Mouse (Mus musculus): ENCODE data around the gene Abcd2. TPM values are rescaled to one million over a fixed set of nuclear protein-coding genes. Genes with fewer than 3 reads are reported as not detected.
A peak's percentile ranks its signal among the peaks of the same experiment; 100 is the strongest.

The Abcd2 gene
- total RNA-seq (2021): 10 to 100 TPM; 20.0 to 20.4 TPM
- long read RNA-seq, experiment 1, full-length matches to known transcripts: 9 of 13 reads
- long read RNA-seq, experiment 1, partial matches to known transcripts: 0 of 13 reads
- long read RNA-seq, experiment 1, other reads (novel, unspliced or antisense): 4 of 13 reads
- long read RNA-seq, experiment 2, full-length matches to known transcripts: 7 of 15 reads
- long read RNA-seq, experiment 2, partial matches to known transcripts: 0 of 15 reads
- long read RNA-seq, experiment 2, other reads (novel, unspliced or antisense): 8 of 15 reads

GRCm38 (mm10) chr15:91191412-91192222, at the start of gene Abcd2:
TSS of gene Abcd2 (minus strand) at chr15:91191799.
- peak; percentile 62 to 66 for DNase-seq
- intact Hi-C loops (cut with DNase I): loop anchor here (10.0 kb wide), 1 partner anchor 93 kb away; no protein-coding TSS in a partner anchor

DNA sequence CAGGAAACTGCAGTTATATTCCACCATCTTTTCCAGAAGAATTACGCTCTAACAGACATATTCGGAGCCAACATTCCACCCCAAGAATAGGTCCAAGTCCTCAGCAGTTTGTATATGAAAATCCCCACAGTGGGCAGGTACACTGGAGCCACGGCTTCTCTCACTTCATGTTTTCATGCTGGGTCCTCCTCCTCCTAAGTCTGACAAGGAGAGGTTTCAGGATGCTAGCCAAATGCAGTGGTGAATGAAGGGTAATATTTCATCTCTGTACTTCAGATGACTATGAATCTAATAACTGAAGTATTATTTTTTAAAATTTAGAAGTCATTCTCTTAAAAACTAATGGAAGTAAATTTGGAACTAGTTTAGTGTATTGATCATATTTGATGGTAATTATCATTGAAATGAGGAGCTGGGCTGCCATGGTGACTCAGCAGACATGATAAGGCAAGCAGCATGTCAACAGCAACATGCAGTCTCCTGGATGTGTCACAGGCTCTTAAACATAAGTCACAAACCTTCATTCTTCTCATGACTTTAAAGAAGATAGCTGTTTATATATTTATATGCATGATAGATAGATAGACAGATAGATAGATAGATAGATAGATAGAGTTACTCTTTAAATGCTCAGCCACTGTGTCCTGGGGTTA, 49.2 kb upstream of the Abcd2 start:
- DNase-seq: no peak
- intact Hi-C loops (cut with DNase I): no loop called here

- intact Hi-C loops (cut with DNase I): no loop called here
- DNase-seq: no peak
These were observed 45.7 kb upstream of the Abcd2 start for GRCm38 (mm10) chr15:91237294-91237693.

DNA sequence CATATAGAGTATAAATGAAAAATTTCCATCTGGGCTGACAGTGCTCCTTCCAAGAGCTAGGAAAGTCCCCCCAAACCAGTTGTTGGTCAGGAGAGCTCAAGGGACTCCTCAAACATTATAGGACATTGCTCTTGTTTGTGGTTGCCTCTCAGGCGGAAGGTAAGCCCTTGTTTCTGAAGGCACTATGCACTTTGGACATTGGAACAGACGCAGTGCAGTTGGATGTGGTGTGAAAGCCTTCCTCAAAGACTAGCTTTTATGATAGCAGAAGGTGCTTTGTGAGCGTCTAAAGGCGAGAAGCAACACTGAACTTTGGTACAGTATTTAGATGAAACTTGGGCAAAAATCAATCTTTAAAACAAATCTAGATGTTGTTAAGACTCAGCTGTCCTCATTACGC, 14.9 kb upstream of the Abcd2 start:
- DNase-seq: no peak
- intact Hi-C loops (cut with DNase I): no loop called here

- DNase-seq: no peak
- intact Hi-C loops (cut with DNase I): no loop called here
These were observed 11.9 kb upstream of the Abcd2 start for GRCm38 (mm10) chr15:91203521-91203920.

GRCm38 (mm10) chr15:91202486-91202885, 10.9 kb upstream of the Abcd2 start:
- DNase-seq: no peak
- intact Hi-C loops (cut with DNase I): no loop called here

GRCm38 (mm10) chr15:91200833-91201232, 9.2 kb upstream of the Abcd2 start:
- no peak for DNase-seq
- intact Hi-C loops (cut with DNase I): no loop called here

DNA sequence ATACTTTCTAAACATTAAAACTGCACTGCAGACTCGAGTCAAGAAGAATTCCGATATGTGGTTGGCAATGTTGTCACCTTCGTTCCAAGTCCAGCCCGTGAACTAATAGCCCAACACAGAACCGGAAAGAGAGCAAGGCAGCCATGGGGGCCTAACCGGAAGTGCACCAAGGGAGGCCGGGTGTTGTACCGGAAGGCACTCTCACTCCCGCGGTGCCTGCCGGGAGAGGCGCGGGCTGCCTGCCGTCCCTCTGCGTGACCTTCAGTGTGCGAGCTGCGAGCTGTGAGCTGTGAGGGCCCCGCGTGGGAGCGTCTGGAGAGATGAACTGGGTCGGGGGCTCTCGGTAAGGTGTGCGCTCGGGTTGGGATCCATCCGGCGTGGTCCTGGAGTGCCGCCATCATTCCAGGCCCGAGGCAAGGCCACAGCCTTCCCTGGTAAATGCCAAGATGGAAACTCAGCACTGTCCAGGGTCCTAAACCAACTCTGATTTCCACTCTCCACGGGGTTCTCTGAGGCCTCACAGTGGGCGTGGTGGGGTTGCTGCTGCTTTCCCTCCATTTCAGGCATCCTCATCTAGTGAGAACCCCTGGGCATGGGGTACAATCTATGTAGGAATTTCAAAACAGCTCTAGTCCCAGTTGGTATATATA, 7.8 kb upstream of the Abcd2 start, which contains the start of gene CN725425:
Gene CN725425 (plus strand): TSS at position 239 of the 650 bp plus-strand sequence.
- intact Hi-C loops (cut with DNase I): loop anchor here (10.0 kb wide), 1 partner anchor 85 kb away; no protein-coding TSS in a partner anchor
- no peak for DNase-seq

DNA sequence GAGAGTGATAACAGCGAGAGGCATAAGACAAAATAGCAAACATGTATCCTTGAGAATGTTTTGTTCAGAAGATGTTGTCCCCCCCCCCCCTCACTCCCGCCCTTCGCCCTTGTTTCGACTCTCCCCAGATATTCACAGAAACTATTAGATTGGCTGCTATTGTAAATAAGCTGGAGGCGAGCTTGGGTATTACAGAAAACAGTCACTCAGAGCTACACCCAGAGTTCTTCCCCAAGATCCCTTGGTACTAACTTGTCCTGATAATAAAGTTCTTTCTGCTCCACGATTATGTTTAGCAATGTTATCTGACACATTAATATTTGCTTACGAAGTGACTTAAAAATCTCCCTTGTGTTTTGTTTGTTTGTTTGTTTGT, 612 bp upstream of the Abcd2 start:
- DNase-seq: no peak
- intact Hi-C loops (cut with DNase I): loop anchor here (10.0 kb wide), 1 partner anchor 93 kb away; no protein-coding TSS in a partner anchor

DNA sequence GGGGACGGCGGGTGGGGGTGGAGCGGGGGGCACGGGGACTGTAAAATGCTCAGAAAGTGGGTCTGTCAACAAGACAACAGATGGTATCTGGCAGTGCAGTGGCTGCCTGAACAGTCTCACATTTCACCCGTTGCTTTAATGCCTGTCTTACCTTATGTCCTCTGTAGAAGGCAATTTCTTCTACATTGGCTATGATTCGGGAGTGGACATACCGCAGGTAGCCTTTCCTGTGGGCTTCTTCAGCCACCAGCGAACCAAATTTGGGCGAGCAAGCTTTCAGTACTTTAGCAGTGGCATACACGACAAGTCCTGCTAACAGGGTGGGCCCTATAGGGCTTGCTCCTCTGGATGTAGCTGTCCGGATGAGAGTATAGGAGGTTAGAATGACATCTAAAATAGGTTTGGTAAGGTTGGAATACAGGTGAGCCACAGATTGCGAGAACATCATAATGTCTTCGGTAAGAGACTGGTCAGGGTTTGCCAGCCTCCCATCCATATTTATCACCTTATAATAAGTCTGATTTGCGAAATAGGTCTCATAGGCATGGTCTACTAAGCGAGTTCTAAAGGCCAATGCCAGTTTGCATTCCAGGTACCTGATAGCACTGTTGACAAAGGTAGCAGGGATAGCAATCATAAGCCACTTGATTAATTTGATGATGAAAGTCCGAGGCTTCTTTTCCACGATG, 936 bp downstream of the Abcd2 start:
- intact Hi-C loops (cut with DNase I): loop anchor here (10.0 kb wide), 1 partner anchor 94 kb away; no protein-coding TSS in a partner anchor
- DNase-seq: no peak

- DNase-seq: no peak
- intact Hi-C loops (cut with DNase I): loop anchor here (10.0 kb wide), 1 partner anchor 95 kb away; no protein-coding TSS in a partner anchor
These were observed 1.6 kb downstream of the Abcd2 start for GRCm38 (mm10) chr15:91190026-91190425.

DNA sequence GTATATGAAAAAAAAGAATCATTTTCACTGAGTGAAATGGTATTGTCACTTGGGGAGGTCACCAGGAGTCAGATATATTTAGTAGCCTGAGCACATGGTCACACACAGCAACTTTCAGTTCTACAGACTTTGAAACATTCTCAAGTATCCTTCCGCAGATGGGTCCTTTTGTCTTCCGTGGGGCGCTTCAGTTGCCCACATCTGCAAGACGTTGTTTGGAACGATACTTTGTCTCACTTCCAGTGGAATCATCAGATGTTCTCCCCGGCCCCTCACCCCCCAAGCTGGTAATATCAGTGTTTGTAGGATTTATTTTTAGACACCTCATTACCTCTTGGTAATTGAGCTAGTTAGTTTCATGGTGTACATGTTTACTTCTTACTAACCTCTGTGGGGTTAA, 5.2 kb downstream of the Abcd2 start:
- DNase-seq: no peak
- intact Hi-C loops (cut with DNase I): no loop called here

DNA sequence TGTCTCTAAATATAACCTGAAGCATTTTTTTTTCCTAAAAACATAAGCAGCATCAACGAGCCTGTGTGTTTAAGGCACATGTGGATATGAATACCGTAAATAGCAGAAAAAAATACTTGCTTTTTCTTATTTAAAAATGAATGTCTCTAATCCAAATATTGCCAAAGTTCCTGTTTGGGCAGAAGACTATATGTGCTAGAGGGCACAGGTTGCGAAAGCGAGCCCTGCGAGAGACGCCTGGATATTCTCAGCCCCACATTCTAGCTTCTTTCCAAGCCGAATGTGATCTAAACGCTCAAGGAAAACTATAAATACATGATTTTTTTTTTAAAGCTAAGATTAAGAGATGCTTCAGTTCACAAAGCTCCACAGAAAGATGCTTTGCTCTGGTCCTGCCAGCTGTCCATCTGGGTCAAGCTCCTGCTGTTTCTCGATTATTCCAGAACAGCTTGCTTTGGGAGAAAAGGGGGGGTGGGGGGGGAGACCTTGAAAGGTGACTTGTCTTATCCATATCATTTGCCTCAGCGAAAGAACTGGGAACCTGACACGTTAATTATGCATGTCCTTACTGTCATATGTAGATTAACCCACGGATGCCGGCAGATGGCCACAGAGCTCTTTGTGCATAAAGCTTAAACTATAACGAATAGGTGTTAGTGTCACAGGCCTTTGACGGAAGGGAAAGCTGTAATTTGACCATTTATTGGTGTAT, 11.5 kb downstream of the Abcd2 start:
- intact Hi-C loops (cut with DNase I): no loop called here

DNA sequence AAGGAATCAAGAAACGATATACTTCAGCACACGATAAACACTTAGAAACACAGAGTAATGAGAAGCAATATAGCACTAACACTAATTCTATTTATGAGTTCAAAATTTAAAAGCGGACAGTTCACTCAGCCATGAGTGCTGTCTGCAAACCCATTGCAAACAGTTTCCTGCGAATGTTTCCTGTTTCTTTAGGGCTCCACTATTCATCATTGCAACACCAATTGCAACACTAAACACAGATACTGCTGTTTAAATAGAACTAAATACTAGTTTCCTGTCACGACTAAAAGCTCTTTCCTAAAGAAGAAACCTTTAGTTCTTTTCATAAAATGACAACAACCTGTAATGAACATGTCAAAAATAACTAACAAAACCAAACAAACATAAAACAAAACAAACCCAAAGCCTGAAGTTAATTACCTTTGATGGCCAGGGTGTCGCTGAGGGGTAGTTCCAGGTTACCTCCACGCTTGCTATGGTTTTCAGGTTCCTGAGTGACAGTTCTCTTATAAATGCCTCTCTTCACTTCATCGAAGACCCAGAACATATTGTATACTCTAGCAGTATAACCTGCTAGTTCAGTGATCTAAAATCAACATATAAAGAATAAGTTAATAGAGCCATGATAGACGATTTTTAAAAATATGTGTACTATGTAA, 12.8 kb downstream of the Abcd2 start:
- intact Hi-C loops (cut with DNase I): no loop called here
- DNase-seq: no peak

More for the DNA sequence above, 11.5 kb downstream of the Abcd2 start:
- no peak for DNase-seq

DNA sequence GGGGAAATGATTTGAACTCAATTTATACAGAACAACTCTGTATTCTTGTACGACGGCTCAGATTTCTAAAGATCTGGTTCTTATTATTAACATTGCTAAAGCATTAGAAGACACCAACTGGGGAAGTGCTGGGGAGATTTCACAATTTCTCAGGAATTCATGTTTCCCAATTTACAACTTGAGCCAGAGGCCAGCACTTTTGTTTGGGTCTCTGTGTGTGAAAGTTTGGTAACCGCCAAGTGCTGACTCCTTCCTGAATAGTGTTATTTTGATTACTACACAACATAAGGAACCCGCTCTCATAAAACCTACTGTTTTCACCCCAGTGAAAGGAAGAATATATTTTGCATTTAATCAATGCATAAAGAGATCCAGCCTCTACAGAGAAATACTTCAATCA, 19.4 kb downstream of the Abcd2 start:
- DNase-seq: no peak
- intact Hi-C loops (cut with DNase I): no loop called here

GRCm38 (mm10) chr15:91171332-91171731, 20.3 kb downstream of the Abcd2 start:
- intact Hi-C loops (cut with DNase I): no loop called here
- no peak for DNase-seq

DNA sequence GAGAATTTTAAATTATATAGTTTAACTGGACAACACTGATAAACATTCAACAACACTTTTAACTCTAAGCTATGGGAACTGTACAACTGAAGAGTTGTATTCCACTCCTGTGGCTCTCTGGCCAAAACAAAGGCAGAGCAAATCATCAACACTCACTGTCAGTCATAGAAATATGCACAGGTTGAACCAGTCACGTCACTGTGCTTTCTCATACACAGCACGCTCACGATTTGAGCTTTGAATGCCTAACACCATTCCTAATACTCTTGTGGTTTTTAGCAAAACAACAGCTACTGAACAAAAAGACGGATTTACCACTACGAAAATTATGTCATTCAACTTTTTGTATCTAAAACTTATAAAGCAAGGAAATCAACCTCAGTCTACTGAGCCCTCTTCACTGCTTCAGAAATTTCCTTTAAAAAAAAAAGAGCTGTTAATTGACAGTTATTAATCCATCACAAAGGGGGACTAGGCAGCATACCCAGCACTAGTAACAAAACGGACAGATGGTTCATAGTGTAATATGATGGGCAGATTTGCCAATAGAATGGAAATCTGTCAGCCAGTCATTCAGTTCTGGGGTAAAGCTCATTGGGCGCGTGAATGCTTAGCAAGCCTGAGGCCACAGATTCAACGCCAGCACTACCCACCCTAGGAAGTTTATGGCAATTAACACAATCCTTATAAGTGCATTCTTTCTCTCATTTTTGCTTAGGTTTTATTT, 20.8 kb downstream of the Abcd2 start:
- intact Hi-C loops (cut with DNase I): no loop called here
- DNase-seq: no peak
